Mouse (Mus musculus) kidney, adult 18-20 months (tissue): ENCODE results near the gene Furin.

Source experiments
- DNase-seq: peaks from one replicate; pipeline ENCODE4 v3.0.0; 2021

Furin gene

GRCm38 (mm10) chr7:80371041-80371751, 34.0 kb downstream of the Furin start, which contains the start of gene Man2a2:
Gene Man2a2, minus strand, starts transcription at chr7:80371375.
- DNase-seq, result peak; percentile 78

- peak; percentile 88 for DNase-seq
Observed at GRCm38 (mm10) chr7:80370649-80371040, 34.6 kb downstream of the Furin start.

GRCm38 (mm10) chr7:80369967-80370431, 35.2 kb downstream of the Furin start:
- no peak for DNase-seq

GRCm38 (mm10) chr7:80369461-80369860, 35.8 kb downstream of the Furin start:
- no peak for DNase-seq

GRCm38 (mm10) chr7:80368635-80369421, 36.4 kb downstream of the Furin start:
- no peak for DNase-seq

GRCm38 (mm10) chr7:80368009-80368408, 37.2 kb downstream of the Furin start:
- no peak for DNase-seq

- no peak for DNase-seq
Observed at GRCm38 (mm10) chr7:80367232-80367631, 38.0 kb downstream of the Furin start.

- peak; percentile 32 for DNase-seq
Observed at GRCm38 (mm10) chr7:80365759-80366158, 39.5 kb downstream of the Furin start.

- no peak for DNase-seq
Observed at GRCm38 (mm10) chr7:80360435-80360834, 44.8 kb downstream of the Furin start.

GRCm38 (mm10) chr7:80358039-80358438, 47.2 kb downstream of the Furin start:
- no peak for DNase-seq

- DNase-seq, result no peak
Observed at GRCm38 (mm10) chr7:80357156-80357555, 48.1 kb downstream of the Furin start.

- DNase-seq, result no peak
Observed at GRCm38 (mm10) chr7:80356351-80356750, 48.9 kb downstream of the Furin start.

- DNase-seq, result no peak
Observed at GRCm38 (mm10) chr7:80352920-80353319, 52.3 kb downstream of the Furin start.

GRCm38 (mm10) chr7:80350808-80351207, 54.4 kb downstream of the Furin start:
- no peak for DNase-seq

- DNase-seq, result no peak
Observed at GRCm38 (mm10) chr7:80347670-80348586, 57.3 kb downstream of the Furin start.

GRCm38 (mm10) chr7:80346830-80347229, 58.4 kb downstream of the Furin start:
- no peak for DNase-seq

- no peak for DNase-seq
Observed at GRCm38 (mm10) chr7:80346173-80346572, 59.1 kb downstream of the Furin start.

- DNase-seq, result no peak
Observed at GRCm38 (mm10) chr7:80343270-80344018, 61.8 kb downstream of the Furin start.

- DNase-seq, result peak; percentile 95
Observed at GRCm38 (mm10) chr7:80342858-80343257, 62.4 kb downstream of the Furin start, which contains the start of gene Hddc3. Gene Hddc3, plus strand, starts transcription at chr7:80343104.

GRCm38 (mm10) chr7:80341793-80342192, 63.4 kb downstream of the Furin start:
- DNase-seq, result no peak

- peak; percentile 76 for DNase-seq
Observed at GRCm38 (mm10) chr7:80340793-80341192, 64.4 kb downstream of the Furin start, which contains the start of gene Unc45a. Gene Unc45a, minus strand, starts transcription at chr7:80341005.
